Mouse (Mus musculus): ENCODE results near the gene Tbk1.

- TF ChIP-seq GATA1 (IDR thresholded peaks at IDR 0.05; ENCODE audit: low read length) (no peak), TAL1 (IDR thresholded peaks at IDR 0.05; ENCODE audit: low read length) (no peak)
Measured at GRCm38 (mm10) chr10:121608177-121608576, 21.6 kb upstream of the Tbk1 start.
